Mouse (Mus musculus): Measurements from ENCODE around the gene Slc2a6.

- TF ChIP-seq CTCF (IDR thresholded peaks at IDR 0.05; ENCODE audit: low read depth), result no peak
- no peak for TF ChIP-seq EP300 (IDR thresholded peaks at IDR 0.05; ENCODE audit: low read depth)
Measured at GRCm38 (mm10) chr2:26997498-26997897, 30.3 kb downstream of the Slc2a6 start.
